Mouse (Mus musculus): ENCODE data around the gene Lrrc4. TPM values are rescaled to one million over a fixed set of nuclear protein-coding genes. Genes with fewer than 3 reads are reported as not detected.

Lrrc4 gene
- polyA plus RNA-seq, 1 experiment from 2014 or later = 7.5 TPM

DNA sequence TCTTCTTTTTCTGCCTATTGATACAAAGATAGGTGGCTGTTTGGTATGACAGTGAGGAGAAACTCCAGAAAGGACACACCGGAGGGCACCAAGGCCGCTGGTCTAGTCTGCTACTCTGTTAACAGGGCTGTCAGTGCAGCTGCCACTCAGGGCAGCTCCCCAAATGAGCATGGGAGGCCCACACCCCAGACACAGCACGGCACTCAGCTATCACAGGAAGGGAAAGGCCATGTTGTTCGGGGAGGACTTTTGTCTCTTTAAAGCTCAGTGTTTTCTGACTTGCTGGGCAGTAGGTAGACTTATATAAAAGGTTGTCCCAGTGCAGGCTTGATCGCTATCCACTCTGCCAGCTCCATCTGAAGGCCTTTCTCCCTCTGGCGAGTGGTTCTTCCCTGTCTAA, 44.4 kb downstream of the Lrrc4 start:
- no peak overlapping the region for H3K9ac ChIP-seq (replicated peaks; ENCODE audit: low read length)
- peaks cover 12% of the 10 kb centered on the region; the same call in 1 of the 2 replicates for H3K4me1 ChIP-seq (ENCODE audit: control insufficient read depth, insufficient read depth, low read length)
- 66% methylated on average over 6 of the region's 6 CpGs for WGBS
- H3K27me3 ChIP-seq (ENCODE audit: control insufficient read depth, insufficient read depth, low read length) = no peaks in the 10 kb centered on the region
- H3K4me3 ChIP-seq (replicated peaks; ENCODE audit: low read depth, low read length) = no peak overlapping the region
- no peaks in the 10 kb centered on the region for H3K9me3 ChIP-seq (ENCODE audit: control insufficient read depth, low read length)
- ATAC-seq (ENCODE audit: low FRiP score, low TSS enrichment) = no peak
- H3K27ac ChIP-seq (replicated peaks; ENCODE audit: low read depth, low read length) = no peak overlapping the region
- no peaks in the 10 kb centered on the region for H3K36me3 ChIP-seq (ENCODE audit: control insufficient read depth, insufficient read depth, low read length)
- no peak for DNase-seq
- H3K4me2 ChIP-seq (ENCODE audit: low read length) = no peak overlapping the region

DNA sequence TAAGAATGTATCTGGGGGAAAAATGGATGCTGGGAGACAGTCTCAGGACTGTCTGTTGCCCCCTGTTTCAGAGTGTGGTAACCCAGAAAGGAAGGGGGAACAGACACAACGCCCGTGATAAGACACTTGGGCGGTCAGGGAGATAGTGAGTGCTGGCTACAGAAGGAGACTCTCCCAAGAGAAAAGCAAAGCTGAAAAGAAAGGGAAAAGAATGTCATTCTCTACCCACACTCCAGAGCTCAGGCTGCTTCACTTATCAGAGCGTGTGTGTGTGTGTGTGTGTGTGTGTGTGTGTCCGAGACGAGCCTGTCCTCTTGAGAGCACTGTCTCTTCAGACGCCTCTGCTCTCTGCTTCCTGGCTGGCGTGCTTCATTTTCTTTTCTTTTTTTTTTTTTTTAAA, 45.8 kb downstream of the Lrrc4 start:
- no peak overlapping the region for H3K4me2 ChIP-seq (ENCODE audit: low read length)
- no peaks in the 10 kb centered on the region for H3K9me3 ChIP-seq (ENCODE audit: control insufficient read depth, low read length)
- no peak overlapping the region for H3K4me3 ChIP-seq (replicated peaks; ENCODE audit: low read depth, low read length)
- H3K27ac ChIP-seq (replicated peaks; ENCODE audit: low read depth, low read length) = no peak overlapping the region
- DNase-seq (no peak), ATAC-seq (ENCODE audit: low FRiP score, low TSS enrichment) (no peak)
- H3K27me3 ChIP-seq (ENCODE audit: control insufficient read depth, insufficient read depth, low read length) = no peaks in the 10 kb centered on the region
- no peak overlapping the region for H3K9ac ChIP-seq (replicated peaks; ENCODE audit: low read length)
- no peaks in the 10 kb centered on the region for H3K36me3 ChIP-seq (ENCODE audit: control insufficient read depth, insufficient read depth, low read length)
- WGBS = 84% methylated on average over 8 of the region's 8 CpGs
- peaks cover 12% of the 10 kb centered on the region; the same call in 1 of the 2 replicates for H3K4me1 ChIP-seq (ENCODE audit: control insufficient read depth, insufficient read depth, low read length)

DNA sequence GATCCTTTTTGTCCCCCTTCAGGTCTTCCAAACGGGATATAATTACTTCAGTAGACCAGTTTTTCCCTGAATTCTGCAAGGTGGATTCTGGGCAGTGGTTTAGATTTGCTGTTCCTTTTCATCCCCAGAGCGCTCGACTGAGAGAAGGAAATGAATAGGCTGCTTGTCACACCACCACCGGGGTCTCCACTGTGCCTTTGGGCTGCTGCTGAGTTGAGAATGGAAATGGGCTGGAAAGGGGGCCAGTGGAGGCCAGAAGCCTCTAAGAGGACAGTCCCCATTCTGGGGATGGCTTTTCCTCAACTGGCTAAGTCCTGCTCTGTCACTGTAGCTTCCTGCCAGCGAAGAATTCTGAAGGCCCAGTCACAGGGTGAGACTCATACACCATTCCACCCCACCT, 47.6 kb downstream of the Lrrc4 start:
- H3K4me2 ChIP-seq (ENCODE audit: low read length) = no peak overlapping the region
- no peak overlapping the region for H3K9ac ChIP-seq (replicated peaks; ENCODE audit: low read length)

DNA sequence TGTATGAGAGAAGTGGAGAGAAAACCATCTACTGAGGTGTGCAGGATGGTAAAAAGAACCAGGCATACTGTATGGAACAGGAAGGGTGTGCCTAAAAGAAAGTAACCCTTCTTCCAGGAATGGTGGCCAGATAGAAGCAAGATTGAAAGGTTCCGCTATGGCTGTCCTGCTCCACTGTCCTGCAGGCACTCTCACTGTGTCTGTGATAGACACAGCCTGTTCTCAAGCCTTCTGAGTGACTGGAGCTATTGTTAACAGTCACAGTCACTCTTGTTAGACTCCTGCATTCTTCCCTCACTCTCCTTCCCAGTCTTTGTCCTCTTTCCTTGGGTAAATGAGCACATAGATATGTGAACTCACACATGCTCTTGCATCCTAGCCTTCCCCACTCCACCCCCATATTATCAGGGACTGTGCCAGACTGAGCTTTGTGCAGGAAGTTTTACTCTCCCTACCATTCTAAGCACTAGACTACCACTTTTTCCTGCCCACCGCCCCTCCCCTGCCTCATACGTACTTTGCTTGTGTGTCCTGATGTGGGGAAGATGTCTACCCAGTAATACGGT, 48.4 kb downstream of the Lrrc4 start:
- DNase-seq (no peak), ATAC-seq (ENCODE audit: low FRiP score, low TSS enrichment) (no peak)
- Histone ChIP-seq H3K27ac (replicated peaks; ENCODE audit: low read depth, low read length) (0 out of 2 replicates have a peak overlapping the region, but pooled peaks have one; percentile 20), H3K36me3 (ENCODE audit: control insufficient read depth, insufficient read depth, low read length) (no peaks in the 10 kb centered on the region), H3K4me3 (replicated peaks; ENCODE audit: low read depth, low read length) (no peak overlapping the region), H3K9ac (replicated peaks; ENCODE audit: low read length) (no peak overlapping the region), H3K4me2 (ENCODE audit: low read length) (no peak overlapping the region), H3K27me3 (ENCODE audit: control insufficient read depth, insufficient read depth, low read length) (no peaks in the 10 kb centered on the region), H3K9me3 (ENCODE audit: control insufficient read depth, low read length) (no peaks in the 10 kb centered on the region), H3K4me1 (ENCODE audit: control insufficient read depth, insufficient read depth, low read length) (peaks cover 12% of the 10 kb centered on the region; the same call in 1 of the 2 replicates)
- 35% methylated on average over 4 of the region's 4 CpGs for WGBS

More for the DNA sequence above, 47.6 kb downstream of the Lrrc4 start:
- H3K27ac ChIP-seq (replicated peaks; ENCODE audit: low read depth, low read length) = 0 out of 2 replicates have a peak overlapping the region, but pooled peaks have one; percentile 20
- no peaks in the 10 kb centered on the region for H3K9me3 ChIP-seq (ENCODE audit: control insufficient read depth, low read length)
- 25% methylated on average over 5 of the region's 5 CpGs for WGBS
- H3K4me3 ChIP-seq (replicated peaks; ENCODE audit: low read depth, low read length) = no peak overlapping the region
- ATAC-seq (ENCODE audit: low FRiP score, low TSS enrichment) (no peak), DNase-seq (no peak)
- H3K27me3 ChIP-seq (ENCODE audit: control insufficient read depth, insufficient read depth, low read length) = no peaks in the 10 kb centered on the region
- H3K36me3 ChIP-seq (ENCODE audit: control insufficient read depth, insufficient read depth, low read length) = no peaks in the 10 kb centered on the region
- H3K4me1 ChIP-seq (ENCODE audit: control insufficient read depth, insufficient read depth, low read length) = peaks cover 12% of the 10 kb centered on the region; the same call in 1 of the 2 replicates

DNA sequence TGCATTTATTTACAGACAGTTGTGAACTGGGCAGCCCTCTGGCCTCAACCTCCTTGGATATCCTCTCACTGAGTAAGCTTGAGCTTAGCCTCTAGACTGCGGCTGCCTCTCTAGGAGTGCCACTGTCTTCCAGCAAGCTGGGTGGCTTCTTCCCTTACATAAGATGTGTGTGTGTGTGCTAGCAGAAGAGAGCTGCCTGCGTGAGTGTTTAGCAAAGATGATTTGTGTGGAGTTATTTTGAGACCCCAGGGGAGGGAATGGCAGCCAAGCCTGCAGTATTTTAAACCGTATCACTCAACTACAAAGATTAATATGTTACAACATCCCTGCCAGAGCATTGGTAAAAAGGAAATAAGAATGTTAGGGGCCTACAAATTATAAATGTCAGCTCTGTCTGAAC, 49.9 kb downstream of the Lrrc4 start:
- Histone ChIP-seq H3K9me3 (ENCODE audit: control insufficient read depth, low read length) (no peaks in the 10 kb centered on the region), H3K27me3 (ENCODE audit: control insufficient read depth, insufficient read depth, low read length) (no peaks in the 10 kb centered on the region), H3K4me2 (ENCODE audit: low read length) (no peak overlapping the region), H3K4me1 (ENCODE audit: control insufficient read depth, insufficient read depth, low read length) (peaks cover 12% of the 10 kb centered on the region; the same call in 1 of the 2 replicates), H3K9ac (replicated peaks; ENCODE audit: low read length) (no peak overlapping the region), H3K27ac (replicated peaks; ENCODE audit: low read depth, low read length) (no peak overlapping the region), H3K36me3 (ENCODE audit: control insufficient read depth, insufficient read depth, low read length) (no peaks in the 10 kb centered on the region), H3K4me3 (replicated peaks; ENCODE audit: low read depth, low read length) (no peak overlapping the region)
- 63% methylated on average over 3 of the region's 3 CpGs for WGBS
- ATAC-seq (ENCODE audit: low FRiP score, low TSS enrichment) (no peak), DNase-seq (no peak)

DNA sequence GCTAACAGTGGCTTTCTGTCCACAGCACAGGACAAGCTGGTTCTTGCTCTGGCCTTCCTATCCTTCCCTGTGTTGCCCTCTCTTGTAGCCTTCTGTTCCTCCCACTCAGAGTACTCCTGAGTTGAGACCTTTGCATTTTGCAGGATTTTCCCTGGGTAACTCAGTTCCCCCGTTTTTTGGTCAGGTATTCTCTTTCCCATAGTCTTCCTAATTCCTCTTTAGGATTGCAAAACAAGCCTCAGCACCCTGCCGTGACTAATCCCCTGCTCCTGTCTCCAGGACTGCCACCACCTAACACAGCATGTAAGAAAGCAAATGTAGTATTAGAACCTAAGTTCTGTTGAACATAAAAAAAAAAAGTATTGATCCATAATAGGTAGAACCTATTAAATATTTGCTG, 60.2 kb downstream of the Lrrc4 start:
- Histone ChIP-seq H3K4me1 (ENCODE audit: control insufficient read depth, insufficient read depth, low read length) (no peaks in the 10 kb centered on the region), H3K27ac (replicated peaks; ENCODE audit: low read depth, low read length) (no peak overlapping the region), H3K36me3 (ENCODE audit: control insufficient read depth, insufficient read depth, low read length) (no peaks in the 10 kb centered on the region), H3K9me3 (ENCODE audit: control insufficient read depth, low read length) (no peaks in the 10 kb centered on the region), H3K4me3 (replicated peaks; ENCODE audit: low read depth, low read length) (no peak overlapping the region), H3K9ac (replicated peaks; ENCODE audit: low read length) (no peak overlapping the region), H3K27me3 (ENCODE audit: control insufficient read depth, insufficient read depth, low read length) (no peaks in the 10 kb centered on the region), H3K4me2 (ENCODE audit: low read length) (no peak overlapping the region)
- WGBS = 9% methylated on average over 2 of the region's 2 CpGs
- no peak for DNase-seq
- ATAC-seq (ENCODE audit: low FRiP score, low TSS enrichment) = no peak

DNA sequence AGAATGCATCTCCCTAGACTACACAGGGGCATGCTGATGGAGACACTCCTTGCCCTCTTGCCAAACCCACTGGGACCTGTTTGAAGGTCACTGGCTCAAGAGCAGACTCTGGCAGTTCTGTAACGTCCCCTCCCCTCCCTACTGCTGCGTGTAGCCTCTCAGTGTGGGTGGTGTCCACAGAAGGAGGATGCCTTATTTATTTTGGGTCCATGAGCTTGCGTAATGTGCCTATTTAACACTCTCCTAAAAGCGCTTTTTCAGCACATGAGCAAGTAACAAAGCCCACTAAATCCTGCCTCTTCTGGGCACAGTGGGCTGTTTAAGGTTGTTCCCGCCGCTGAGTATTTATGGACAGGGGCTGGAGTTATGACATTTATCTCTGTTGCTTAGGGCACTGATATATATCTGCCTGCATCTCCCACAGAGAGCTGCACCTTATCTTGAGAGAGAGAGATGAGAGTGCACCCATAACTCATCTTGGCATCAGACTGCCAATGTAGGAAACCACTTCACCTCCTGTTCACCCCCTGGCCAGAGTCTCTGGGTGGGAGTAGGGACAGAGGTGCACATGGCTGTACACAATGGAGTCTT, 63.6 kb downstream of the Lrrc4 start:
- 90% methylated on average over 6 of the region's 6 CpGs for WGBS

DNA sequence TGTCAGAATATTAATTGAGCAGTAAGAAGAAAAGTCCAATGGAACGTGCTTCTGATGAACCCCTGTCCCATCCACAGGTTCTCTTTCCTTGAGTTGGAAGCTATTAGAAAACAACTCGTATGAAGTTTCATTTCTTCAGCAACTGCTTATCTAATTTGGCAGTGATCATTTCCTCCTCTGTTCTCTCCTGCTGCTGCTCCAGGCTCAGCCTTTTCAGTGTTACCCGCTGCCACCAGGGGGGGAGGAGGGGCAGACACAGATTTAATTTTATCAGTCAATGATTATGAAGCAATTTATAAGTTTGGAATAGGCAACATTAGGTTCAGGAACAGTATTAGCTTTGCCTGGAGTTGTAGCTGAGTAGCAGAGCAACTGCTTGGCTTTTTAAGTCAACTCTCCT, 64.9 kb downstream of the Lrrc4 start:
- Histone ChIP-seq H3K27ac (replicated peaks; ENCODE audit: low read depth, low read length) (no peak overlapping the region), H3K36me3 (ENCODE audit: control insufficient read depth, insufficient read depth, low read length) (no peaks in the 10 kb centered on the region), H3K4me1 (ENCODE audit: control insufficient read depth, insufficient read depth, low read length) (peaks cover 6% of the 10 kb centered on the region), H3K9me3 (ENCODE audit: control insufficient read depth, low read length) (no peaks in the 10 kb centered on the region), H3K9ac (replicated peaks; ENCODE audit: low read length) (no peak overlapping the region), H3K4me3 (replicated peaks; ENCODE audit: low read depth, low read length) (no peak overlapping the region), H3K4me2 (ENCODE audit: low read length) (no peak overlapping the region), H3K27me3 (ENCODE audit: control insufficient read depth, insufficient read depth, low read length) (no peaks in the 10 kb centered on the region)
- WGBS = 89% methylated on average over 3 of the region's 3 CpGs
- ATAC-seq (ENCODE audit: low FRiP score, low TSS enrichment) (no peak), DNase-seq (no peak)

More for the DNA sequence above, 63.6 kb downstream of the Lrrc4 start:
- Histone ChIP-seq H3K9me3 (ENCODE audit: control insufficient read depth, low read length) (no peaks in the 10 kb centered on the region), H3K4me3 (replicated peaks; ENCODE audit: low read depth, low read length) (no peak overlapping the region), H3K27me3 (ENCODE audit: control insufficient read depth, insufficient read depth, low read length) (no peaks in the 10 kb centered on the region), H3K4me1 (ENCODE audit: control insufficient read depth, insufficient read depth, low read length) (no peaks in the 10 kb centered on the region), H3K36me3 (ENCODE audit: control insufficient read depth, insufficient read depth, low read length) (no peaks in the 10 kb centered on the region), H3K27ac (replicated peaks; ENCODE audit: low read depth, low read length) (no peak overlapping the region), H3K4me2 (ENCODE audit: low read length) (no peak overlapping the region), H3K9ac (replicated peaks; ENCODE audit: low read length) (no peak overlapping the region)
- no peak for DNase-seq
- no peak for ATAC-seq (ENCODE audit: low FRiP score, low TSS enrichment)

DNA sequence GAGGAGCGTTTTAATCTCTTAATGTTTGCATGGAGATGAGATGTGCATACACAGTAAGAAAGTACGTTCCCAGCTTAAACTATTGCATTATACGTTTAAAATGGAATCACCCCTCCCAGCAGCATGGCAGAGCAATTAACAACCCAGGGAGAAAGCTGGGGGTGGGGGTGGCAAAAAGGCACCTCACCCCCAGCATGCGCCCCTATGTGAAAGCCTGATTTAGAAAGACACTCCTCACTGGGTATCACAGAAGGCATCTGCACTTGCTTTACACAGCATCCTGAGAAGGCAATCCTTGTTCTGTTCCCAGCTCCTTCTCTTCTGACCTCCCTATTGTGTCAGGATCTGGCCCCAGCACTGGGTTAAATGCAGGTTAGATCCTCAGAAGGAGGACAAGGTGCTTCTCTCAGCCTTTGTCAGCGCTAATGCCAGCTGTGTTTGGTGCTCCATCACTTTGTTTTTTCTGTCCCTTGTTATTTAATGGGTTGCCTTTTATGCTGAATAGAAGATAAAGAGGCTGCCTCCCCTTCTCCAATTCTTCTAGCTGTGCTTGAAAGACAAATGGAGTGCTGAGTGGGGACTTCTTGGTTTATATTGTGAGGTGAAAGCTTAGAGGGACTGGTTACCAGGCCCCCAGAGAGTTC, 69.3 kb downstream of the Lrrc4 start:
- Histone ChIP-seq H3K36me3 (ENCODE audit: control insufficient read depth, insufficient read depth, low read length) (no peaks in the 10 kb centered on the region), H3K4me1 (ENCODE audit: control insufficient read depth, insufficient read depth, low read length) (peaks cover 9% of the 10 kb centered on the region), H3K27ac (replicated peaks; ENCODE audit: low read depth, low read length) (no peak overlapping the region), H3K9me3 (ENCODE audit: control insufficient read depth, low read length) (no peaks in the 10 kb centered on the region), H3K4me2 (ENCODE audit: low read length) (no peak overlapping the region), H3K9ac (replicated peaks; ENCODE audit: low read length) (no peak overlapping the region), H3K4me3 (replicated peaks; ENCODE audit: low read depth, low read length) (no peak overlapping the region), H3K27me3 (ENCODE audit: control insufficient read depth, insufficient read depth, low read length) (no peaks in the 10 kb centered on the region)
- DNase-seq = no peak
- 15% methylated on average over 5 of the region's 5 CpGs for WGBS
- no peak for ATAC-seq (ENCODE audit: low FRiP score, low TSS enrichment)
